Mouse (Mus musculus): Measurements from ENCODE around the gene Nfia. TPM values are rescaled to one million over a fixed set of nuclear protein-coding genes. Genes with fewer than 3 reads are reported as not detected.

Gene Nfia
- polyA plus RNA-seq, 1 experiment: 57.7 TPM

- DNase-seq: no peak
- Histone ChIP-seq H3K4me1 (ENCODE audit: control insufficient read depth, insufficient read depth, low read length) (peaks cover 13% of the 10 kb centered on the region), H3K4me3 (replicated peaks; ENCODE audit: extremely low read depth, low read depth, low read length) (no peak overlapping the region)
- WGBS: 95% methylated on average over 3 of the region's 3 CpGs
- no peak for TF ChIP-seq CTCF (IDR thresholded peaks at IDR 0.05; ENCODE audit: insufficient read depth, low read length)
- TF ChIP-seq POLR2A (IDR thresholded peaks at IDR 0.05; ENCODE audit: borderline replicate concordance, extremely low read depth, low read depth, low read length): no peak
These were observed 92.9 kb downstream of the Nfia start for GRCm38 (mm10) chr4:97865410-97865953.

GRCm38 (mm10) chr4:97866463-97866862 lies 93.9 kb downstream of the Nfia start:
- 65% methylated on average over 5 of the region's 5 CpGs for WGBS

DNA sequence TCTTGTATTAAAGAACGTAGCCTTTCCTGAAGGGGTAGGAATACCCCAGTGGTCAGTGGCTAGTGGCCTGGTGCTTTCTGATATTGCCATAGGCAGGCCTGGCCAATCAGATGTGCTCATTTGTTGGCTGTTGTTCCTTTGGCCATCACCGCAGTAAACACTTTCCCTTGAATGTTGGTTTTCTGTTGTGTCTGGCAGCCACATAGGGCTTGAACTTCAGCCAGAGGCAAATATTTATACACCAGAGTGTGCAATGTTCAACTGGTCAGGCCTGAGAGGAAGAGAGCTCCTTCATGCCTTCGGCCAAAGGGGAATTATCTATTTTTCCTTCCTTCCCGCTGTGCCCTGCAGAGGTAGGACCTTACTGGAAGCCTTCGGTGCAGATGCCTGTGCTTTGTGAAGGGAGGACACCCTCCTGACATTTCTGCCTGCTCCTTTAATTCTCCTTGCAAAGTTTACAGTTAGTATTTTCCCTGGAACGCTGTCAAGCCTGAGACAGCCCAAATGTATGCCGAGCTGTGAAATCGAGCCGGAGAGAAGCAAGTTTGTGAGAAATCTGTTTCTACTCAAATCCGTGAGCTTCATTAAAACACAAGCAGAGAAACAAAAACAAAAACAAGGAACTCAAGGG lies 95.9 kb downstream of the Nfia start:
- peak overlapping the region; percentile 60 for H3K4me3 ChIP-seq (replicated peaks; ENCODE audit: extremely low read depth, low read depth, low read length)
- DNase-seq: peak; percentile 72
- 14% methylated on average over 10 of the region's 10 CpGs for WGBS
- H3K4me1 ChIP-seq (ENCODE audit: control insufficient read depth, insufficient read depth, low read length): peaks cover 17% of the 10 kb centered on the region
- TF ChIP-seq CTCF (IDR thresholded peaks at IDR 0.05; ENCODE audit: insufficient read depth, low read length) (no peak), POLR2A (IDR thresholded peaks at IDR 0.05; ENCODE audit: borderline replicate concordance, extremely low read depth, low read depth, low read length) (no peak)

More at GRCm38 (mm10) chr4:97866463-97866862, 93.9 kb downstream of the Nfia start:
- no peak overlapping the region for H3K4me3 ChIP-seq (replicated peaks; ENCODE audit: extremely low read depth, low read depth, low read length)
- peaks cover 13% of the 10 kb centered on the region for H3K4me1 ChIP-seq (ENCODE audit: control insufficient read depth, insufficient read depth, low read length)
- DNase-seq: no peak
- no peak for TF ChIP-seq CTCF (IDR thresholded peaks at IDR 0.05; ENCODE audit: insufficient read depth, low read length)
- TF ChIP-seq POLR2A (IDR thresholded peaks at IDR 0.05; ENCODE audit: borderline replicate concordance, extremely low read depth, low read depth, low read length): no peak

- TF ChIP-seq CTCF (IDR thresholded peaks at IDR 0.05; ENCODE audit: insufficient read depth, low read length) (no peak), POLR2A (IDR thresholded peaks at IDR 0.05; ENCODE audit: borderline replicate concordance, extremely low read depth, low read depth, low read length) (peak; percentile 78; the same call in 1 of the 2 replicates)
- Histone ChIP-seq H3K4me1 (ENCODE audit: control insufficient read depth, insufficient read depth, low read length) (peaks cover 17% of the 10 kb centered on the region), H3K4me3 (replicated peaks; ENCODE audit: extremely low read depth, low read depth, low read length) (peak overlapping the region; percentile 60)
- peak; percentile 97 for DNase-seq
- WGBS: 14% methylated on average over 27 of the region's 27 CpGs
These were observed 96.5 kb downstream of the Nfia start for GRCm38 (mm10) chr4:97868938-97869440.

GRCm38 (mm10) chr4:97869451-97869850 lies 96.9 kb downstream of the Nfia start:
- Histone ChIP-seq H3K4me1 (ENCODE audit: control insufficient read depth, insufficient read depth, low read length) (peaks cover 19% of the 10 kb centered on the region), H3K4me3 (replicated peaks; ENCODE audit: extremely low read depth, low read depth, low read length) (no peak overlapping the region)
- no peak for DNase-seq
- 35% methylated on average over 7 of the region's 7 CpGs for WGBS
- TF ChIP-seq CTCF (IDR thresholded peaks at IDR 0.05; ENCODE audit: insufficient read depth, low read length) (no peak), POLR2A (IDR thresholded peaks at IDR 0.05; ENCODE audit: borderline replicate concordance, extremely low read depth, low read depth, low read length) (no peak)

DNA sequence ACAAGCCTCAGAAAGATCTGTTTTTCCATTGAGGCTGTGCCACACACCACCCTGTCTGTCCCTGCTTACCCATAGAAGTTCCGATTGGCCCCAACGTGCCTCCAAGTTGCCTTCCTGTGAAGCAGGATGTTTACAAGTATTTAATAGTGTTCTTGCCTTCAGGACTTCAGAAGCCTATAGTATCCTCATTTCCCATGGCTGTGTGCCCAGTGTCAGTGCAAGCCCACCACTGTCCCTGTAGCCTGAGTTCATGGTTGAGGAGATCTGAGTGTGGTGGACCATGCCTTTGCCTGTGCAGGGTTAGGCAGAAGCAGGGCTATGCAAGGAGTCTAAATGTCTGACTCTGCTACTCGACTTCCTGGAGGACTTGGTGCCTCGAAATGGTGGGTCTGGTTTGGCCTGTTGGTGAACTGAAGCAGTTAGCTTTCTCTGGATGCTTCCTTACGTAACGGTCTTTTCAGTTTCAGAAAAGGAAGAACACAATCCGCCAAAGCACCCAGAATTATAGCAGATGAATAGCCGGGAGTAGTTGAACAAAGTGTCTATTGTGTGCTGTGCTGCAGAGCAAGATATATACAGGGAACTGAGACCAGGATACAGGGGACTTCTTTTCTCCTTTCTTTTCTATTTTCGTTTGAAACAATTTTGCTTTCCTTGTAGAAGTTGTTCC lies 99.4 kb downstream of the Nfia start:
- Histone ChIP-seq H3K4me3 (replicated peaks; ENCODE audit: extremely low read depth, low read depth, low read length) (no peak overlapping the region), H3K4me1 (ENCODE audit: control insufficient read depth, insufficient read depth, low read length) (peaks cover 22% of the 10 kb centered on the region)
- TF ChIP-seq POLR2A (IDR thresholded peaks at IDR 0.05; ENCODE audit: borderline replicate concordance, extremely low read depth, low read depth, low read length) (no peak), CTCF (IDR thresholded peaks at IDR 0.05; ENCODE audit: insufficient read depth, low read length) (no peak)
- WGBS: 41% methylated on average over 9 of the region's 9 CpGs
- no peak for DNase-seq

DNA sequence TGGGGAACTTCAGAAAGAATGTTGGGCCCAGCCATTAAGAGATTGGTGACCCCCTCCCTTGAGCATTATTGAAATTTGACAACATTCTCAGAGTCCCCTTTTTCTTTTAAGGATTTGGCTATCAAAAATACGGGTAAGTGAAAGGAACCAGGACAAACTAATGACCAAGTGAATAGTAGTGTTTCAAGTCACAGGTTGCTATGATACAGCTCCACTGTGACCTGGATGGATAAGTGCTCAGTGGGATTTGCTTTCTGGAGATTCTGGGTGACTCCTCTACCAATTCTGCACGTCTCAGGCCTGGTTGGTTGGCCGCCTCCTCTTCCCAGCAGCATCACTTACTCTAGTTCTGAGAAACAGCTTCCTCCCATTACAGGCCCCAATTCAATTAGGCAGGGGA lies 102.4 kb downstream of the Nfia start:
- WGBS: 73% methylated on average over 3 of the region's 3 CpGs

DNA sequence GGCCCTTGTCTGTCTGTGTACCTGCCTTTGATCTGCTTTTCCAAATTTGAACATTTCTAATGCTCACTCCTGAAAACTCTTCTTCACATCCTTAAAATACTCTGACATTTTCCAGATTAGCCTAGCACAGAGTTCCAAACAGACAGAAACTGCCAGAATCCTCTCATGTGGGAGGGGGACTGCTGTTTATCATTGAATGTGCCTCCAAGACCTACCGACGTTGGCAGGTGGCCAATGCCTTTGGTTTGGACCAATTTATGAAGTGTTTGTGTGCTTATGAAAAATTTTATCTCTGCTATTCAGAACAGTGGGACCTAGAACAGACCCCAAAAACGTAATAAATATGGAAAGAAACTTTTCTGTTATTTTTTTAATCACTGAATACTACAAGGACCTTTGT lies 103.4 kb downstream of the Nfia start:
- 40% methylated on average over 3 of the region's 3 CpGs for WGBS
- DNase-seq: no peak
- peaks cover 9% of the 10 kb centered on the region for H3K4me1 ChIP-seq (ENCODE audit: control insufficient read depth, insufficient read depth, low read length)
- no peak overlapping the region for H3K4me3 ChIP-seq (replicated peaks; ENCODE audit: extremely low read depth, low read depth, low read length)
- TF ChIP-seq CTCF (IDR thresholded peaks at IDR 0.05; ENCODE audit: insufficient read depth, low read length) (no peak), POLR2A (IDR thresholded peaks at IDR 0.05; ENCODE audit: borderline replicate concordance, extremely low read depth, low read depth, low read length) (no peak)

More for the DNA sequence above, 102.4 kb downstream of the Nfia start:
- TF ChIP-seq CTCF (IDR thresholded peaks at IDR 0.05; ENCODE audit: insufficient read depth, low read length) (no peak), POLR2A (IDR thresholded peaks at IDR 0.05; ENCODE audit: borderline replicate concordance, extremely low read depth, low read depth, low read length) (no peak)
- no peak overlapping the region for H3K4me3 ChIP-seq (replicated peaks; ENCODE audit: extremely low read depth, low read depth, low read length)
- no peak for DNase-seq
- H3K4me1 ChIP-seq (ENCODE audit: control insufficient read depth, insufficient read depth, low read length): peaks cover 12% of the 10 kb centered on the region

- no peak for DNase-seq
- peaks cover 3% of the 10 kb centered on the region for H3K4me1 ChIP-seq (ENCODE audit: control insufficient read depth, insufficient read depth, low read length)
- H3K4me3 ChIP-seq (replicated peaks; ENCODE audit: extremely low read depth, low read depth, low read length): no peak overlapping the region
- no peak for TF ChIP-seq CTCF (IDR thresholded peaks at IDR 0.05; ENCODE audit: insufficient read depth, low read length)
- no peak for TF ChIP-seq POLR2A (IDR thresholded peaks at IDR 0.05; ENCODE audit: borderline replicate concordance, extremely low read depth, low read depth, low read length)
- WGBS: 79% methylated on average over 7 of the region's 7 CpGs
These were observed 107.2 kb downstream of the Nfia start for GRCm38 (mm10) chr4:97879696-97880095.

Data from lung, adult 2 months (tissue).